Mouse (Mus musculus): ENCODE data around the gene Phactr1.

Gene Phactr1

DNA sequence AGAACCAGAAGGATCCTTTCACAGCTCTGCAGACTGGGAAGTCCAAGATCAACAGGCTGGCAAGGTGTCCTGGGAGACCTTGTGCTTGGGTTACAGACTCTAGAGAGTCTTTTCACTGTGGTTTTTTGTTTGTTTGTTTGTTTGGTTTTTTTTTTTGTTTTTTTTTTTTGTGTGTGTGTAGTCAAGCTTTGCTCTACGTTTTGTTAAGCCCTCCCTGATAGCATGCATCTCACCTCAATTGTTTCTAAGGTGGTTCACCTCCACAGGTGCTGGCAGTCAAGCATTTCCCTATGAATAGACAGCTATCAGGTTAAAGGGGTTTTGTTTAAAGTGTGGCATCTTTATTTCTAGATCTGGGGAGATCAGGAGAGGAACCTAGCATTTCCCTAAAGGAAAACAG is 191.7 kb downstream of the Phactr1 start:
- DNase-seq (ENCODE audit: low spot score) = no peak

DNA sequence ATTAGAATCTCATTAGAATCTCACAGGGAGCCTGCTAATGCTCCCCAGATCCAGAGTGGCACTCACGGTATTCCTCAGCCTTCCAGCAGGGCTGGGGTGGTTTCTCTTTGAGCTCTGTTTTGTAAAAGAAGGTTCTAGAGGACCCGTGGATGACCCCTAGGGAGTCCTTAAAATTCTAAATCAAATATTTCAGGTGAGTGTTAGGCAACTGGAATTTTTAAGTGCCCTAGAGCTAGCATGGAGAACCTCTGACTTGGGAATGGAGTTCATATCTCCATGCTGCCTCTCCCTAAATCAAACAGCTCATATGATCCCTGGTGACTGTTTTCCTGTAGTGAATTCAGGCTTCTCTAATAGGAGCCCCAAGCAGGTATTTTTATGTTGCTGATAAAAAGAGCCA is 197.9 kb downstream of the Phactr1 start:
- no peak for DNase-seq (ENCODE audit: low spot score)

DNA sequence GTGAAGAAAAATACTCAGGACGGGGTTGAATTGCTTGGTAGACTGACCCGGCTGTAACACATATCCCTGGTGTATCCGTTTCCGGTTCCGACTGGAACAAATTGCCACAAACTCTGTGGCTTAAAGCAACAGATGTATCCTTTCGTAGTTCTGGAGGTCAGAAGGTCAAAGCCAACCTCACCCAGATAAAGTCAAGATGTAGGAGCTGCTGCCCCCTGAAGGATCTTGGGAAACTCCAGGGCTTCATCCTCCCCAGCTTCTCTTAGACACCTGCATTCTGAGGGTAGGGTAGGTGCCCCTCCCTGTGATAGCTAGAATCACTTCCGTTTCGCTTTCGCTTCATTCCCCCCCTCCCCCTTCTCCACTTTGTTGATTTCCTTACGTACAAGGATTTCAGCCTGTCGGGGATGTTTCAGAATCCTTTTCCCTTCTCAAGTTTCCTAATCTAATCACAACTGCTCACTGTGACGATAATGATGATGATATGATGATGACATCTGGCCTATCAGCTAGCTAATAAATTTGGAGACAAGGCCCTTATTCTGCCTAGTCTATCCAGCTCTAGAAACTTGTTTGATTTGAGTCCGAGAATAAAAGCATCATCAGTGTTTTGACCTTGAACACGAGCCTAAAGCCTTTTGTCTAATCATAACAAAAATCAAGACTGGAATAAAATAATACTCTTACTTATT is 203.8 kb downstream of the Phactr1 start:
- no peak for DNase-seq (ENCODE audit: low spot score)

GRCm38 (mm10) chr13:42884725-42885115 is 204.3 kb downstream of the Phactr1 start:
- DNase-seq (ENCODE audit: low spot score) = no peak

DNA sequence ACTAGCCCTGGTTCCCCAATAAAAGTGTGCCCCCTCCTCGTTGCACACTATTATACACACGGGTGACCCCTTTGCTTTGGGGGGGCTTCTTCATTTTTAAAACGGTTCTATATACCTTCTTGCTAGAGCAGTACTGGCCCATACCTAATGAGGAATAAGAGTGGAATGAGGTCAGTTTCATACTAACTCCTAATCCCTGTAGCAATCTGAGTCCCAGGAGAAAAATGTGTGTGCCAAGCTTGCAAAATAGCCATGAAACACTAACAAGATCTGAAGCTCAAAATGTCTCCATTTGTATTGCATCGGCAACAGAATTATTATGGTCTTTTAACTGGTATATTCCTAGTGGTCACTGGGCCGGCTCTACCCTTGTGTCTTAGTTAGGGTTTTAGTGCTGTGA is 207.3 kb downstream of the Phactr1 start:
- DNase-seq (ENCODE audit: low spot score) = no peak

GRCm38 (mm10) chr13:42889516-42890474 is 209.4 kb downstream of the Phactr1 start:
- DNase-seq (ENCODE audit: low spot score) = no peak

- no peak for DNase-seq (ENCODE audit: low spot score)
Measured at GRCm38 (mm10) chr13:42890651-42891050, 210.2 kb downstream of the Phactr1 start.

- no peak for DNase-seq (ENCODE audit: low spot score)
Measured at GRCm38 (mm10) chr13:42894016-42894415, 213.6 kb downstream of the Phactr1 start.

GRCm38 (mm10) chr13:42894598-42894997 is 214.2 kb downstream of the Phactr1 start:
- no peak for DNase-seq (ENCODE audit: low spot score)

DNA sequence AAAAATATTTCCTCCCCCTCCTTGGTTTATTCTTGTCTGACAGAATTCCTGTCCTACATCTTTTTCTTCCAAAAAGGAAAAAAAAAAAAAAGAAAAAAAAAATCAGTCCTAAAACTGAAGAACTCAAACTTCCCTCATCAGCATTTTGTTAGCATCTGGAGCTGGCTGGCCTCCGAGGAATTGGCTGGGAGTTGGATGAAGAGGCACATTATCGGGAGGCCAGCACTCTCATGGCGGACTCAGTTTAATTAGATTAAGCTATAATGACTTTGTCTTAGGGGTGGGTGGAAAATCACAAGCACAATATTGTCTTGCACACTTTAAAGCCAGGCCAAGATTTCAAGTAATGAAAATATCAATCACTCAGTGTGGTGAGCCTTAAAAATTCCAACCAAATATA is 215.6 kb downstream of the Phactr1 start:
- DNase-seq (ENCODE audit: low spot score) = no peak

GRCm38 (mm10) chr13:42899611-42900010 is 219.2 kb downstream of the Phactr1 start:
- DNase-seq (ENCODE audit: low spot score) = no peak

GRCm38 (mm10) chr13:42901837-42902236 is 221.4 kb downstream of the Phactr1 start:
- DNase-seq (ENCODE audit: low spot score) = no peak

GRCm38 (mm10) chr13:42902859-42903258 is 222.4 kb downstream of the Phactr1 start:
- no peak for DNase-seq (ENCODE audit: low spot score)

GRCm38 (mm10) chr13:42905818-42906217 is 225.4 kb downstream of the Phactr1 start:
- DNase-seq (ENCODE audit: low spot score) = no peak

DNA sequence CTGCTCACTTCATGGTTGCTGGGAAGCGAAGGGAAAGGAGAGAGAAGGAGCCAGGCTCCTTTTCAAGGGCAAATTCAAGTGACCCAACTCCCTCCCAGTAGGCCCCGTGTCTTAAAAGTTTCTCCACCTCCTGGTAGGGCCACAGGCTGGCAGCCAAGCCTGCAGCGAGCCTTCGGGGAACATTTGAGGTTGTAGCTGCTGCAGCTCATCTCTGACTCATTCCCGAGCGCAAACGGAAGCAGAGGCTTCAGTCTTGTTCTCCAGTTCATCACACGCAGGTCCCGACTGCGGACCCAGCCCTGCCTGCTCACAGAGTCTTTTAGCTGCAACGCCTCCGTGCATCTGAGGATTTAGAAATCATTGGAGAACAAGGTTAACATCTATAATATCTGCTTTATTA is 226.6 kb downstream of the Phactr1 start:
- no peak for DNase-seq (ENCODE audit: low spot score)

GRCm38 (mm10) chr13:42915081-42915480 is 234.7 kb downstream of the Phactr1 start:
- no peak for DNase-seq (ENCODE audit: low spot score)

- no peak for DNase-seq (ENCODE audit: low spot score)
Measured at GRCm38 (mm10) chr13:42915851-42916193, 235.4 kb downstream of the Phactr1 start.

GRCm38 (mm10) chr13:42916194-42917033 is 236.0 kb downstream of the Phactr1 start:
- DNase-seq (ENCODE audit: low spot score) = no peak

- DNase-seq (ENCODE audit: low spot score) = no peak
Measured at GRCm38 (mm10) chr13:42917251-42917650, 236.8 kb downstream of the Phactr1 start.

- no peak for DNase-seq (ENCODE audit: low spot score)
Measured at GRCm38 (mm10) chr13:42920062-42920461, 239.6 kb downstream of the Phactr1 start.

- no peak for DNase-seq (ENCODE audit: low spot score)
Measured at GRCm38 (mm10) chr13:42921769-42922450, 241.5 kb downstream of the Phactr1 start.

DNA sequence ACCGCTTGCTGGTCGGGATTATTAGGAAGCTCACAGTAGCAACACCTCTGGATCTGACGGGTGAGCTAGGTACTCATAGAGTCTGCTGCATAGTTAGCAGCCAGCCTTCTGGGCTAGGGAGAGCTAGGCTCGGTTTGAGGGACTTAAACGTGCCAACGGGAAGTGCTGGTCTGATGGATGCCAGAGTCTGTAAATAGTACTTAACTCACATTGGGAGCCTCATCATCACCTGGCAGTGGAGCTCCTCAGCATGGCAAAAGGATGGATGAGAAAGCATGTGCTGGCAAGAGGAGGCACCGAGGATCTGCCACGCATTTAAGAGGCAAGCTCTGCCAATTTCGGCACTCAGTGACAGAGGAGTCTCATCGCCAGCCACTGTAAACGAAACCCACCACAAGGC is 247.4 kb downstream of the Phactr1 start:
- no peak for DNase-seq (ENCODE audit: low spot score)
